Mouse (Mus musculus) brain, adult 2 months (tissue): Measurements from ENCODE around the gene Laptm4a.
"Not testable (repeated sequence)": the region's sequence is repeated elsewhere in the genome, so short reads cannot be mapped to it uniquely, and the experiment has no call there.

Source experiments
- DNase-seq: peaks from one replicate; pipeline ENCODE4 v3.0.0; 2011; ENCODE audit warnings: low read depth, low spot score

The Laptm4a gene

GRCm38 (mm10) chr12:8902479-8902878 is 19.0 kb upstream of the Laptm4a start:
- DNase-seq: no peak

- no peak for DNase-seq
Observed at GRCm38 (mm10) chr12:8912860-8913685, 8.4 kb upstream of the Laptm4a start.

- DNase-seq: peak; percentile 69
Observed at GRCm38 (mm10) chr12:8913701-8914340, 7.6 kb upstream of the Laptm4a start.

GRCm38 (mm10) chr12:8916378-8916777 is 5.1 kb upstream of the Laptm4a start:
- peak; percentile 35 for DNase-seq

GRCm38 (mm10) chr12:8919231-8919630 is 2.2 kb upstream of the Laptm4a start:
- DNase-seq: no peak

GRCm38 (mm10) chr12:8920996-8921393 is 469 bp upstream of the Laptm4a start:
- no peak for DNase-seq

GRCm38 (mm10) chr12:8922369-8923124 is 1.1 kb downstream of the Laptm4a start:
- peak; percentile 48 for DNase-seq

- DNase-seq: peak; percentile 56
Observed at GRCm38 (mm10) chr12:8923125-8923410, 1.6 kb downstream of the Laptm4a start.

GRCm38 (mm10) chr12:8923603-8924002 is 2.1 kb downstream of the Laptm4a start:
- no peak for DNase-seq

GRCm38 (mm10) chr12:8927652-8928051 is 6.2 kb downstream of the Laptm4a start:
- no peak for DNase-seq

- DNase-seq: no peak
Observed at GRCm38 (mm10) chr12:8928766-8929165, 7.3 kb downstream of the Laptm4a start.

- no peak for DNase-seq
Observed at GRCm38 (mm10) chr12:8931083-8931482, 9.6 kb downstream of the Laptm4a start.

GRCm38 (mm10) chr12:8935349-8935748 is 13.9 kb downstream of the Laptm4a start:
- no peak for DNase-seq

- not testable (repeated sequence) for DNase-seq
Observed at GRCm38 (mm10) chr12:8936210-8936609, 14.7 kb downstream of the Laptm4a start.

GRCm38 (mm10) chr12:8939490-8939889 is 18.0 kb downstream of the Laptm4a start:
- DNase-seq: no peak

GRCm38 (mm10) chr12:8940011-8941005 is 18.8 kb downstream of the Laptm4a start:
- DNase-seq: no peak

GRCm38 (mm10) chr12:8941131-8941615 is 19.7 kb downstream of the Laptm4a start:
- DNase-seq: no peak

- no peak for DNase-seq
Observed at GRCm38 (mm10) chr12:8941699-8942392, 20.4 kb downstream of the Laptm4a start.

GRCm38 (mm10) chr12:8947163-8947562 is 25.7 kb downstream of the Laptm4a start:
- DNase-seq: peak; percentile 14

GRCm38 (mm10) chr12:8947714-8948464 is 26.4 kb downstream of the Laptm4a start, which contains the start of gene Matn3:
Gene Matn3 (plus strand): TSS chr12:8947929.
- DNase-seq: peak; percentile 24
